Mouse (Mus musculus): ENCODE data around the gene Hhat.

DNA sequence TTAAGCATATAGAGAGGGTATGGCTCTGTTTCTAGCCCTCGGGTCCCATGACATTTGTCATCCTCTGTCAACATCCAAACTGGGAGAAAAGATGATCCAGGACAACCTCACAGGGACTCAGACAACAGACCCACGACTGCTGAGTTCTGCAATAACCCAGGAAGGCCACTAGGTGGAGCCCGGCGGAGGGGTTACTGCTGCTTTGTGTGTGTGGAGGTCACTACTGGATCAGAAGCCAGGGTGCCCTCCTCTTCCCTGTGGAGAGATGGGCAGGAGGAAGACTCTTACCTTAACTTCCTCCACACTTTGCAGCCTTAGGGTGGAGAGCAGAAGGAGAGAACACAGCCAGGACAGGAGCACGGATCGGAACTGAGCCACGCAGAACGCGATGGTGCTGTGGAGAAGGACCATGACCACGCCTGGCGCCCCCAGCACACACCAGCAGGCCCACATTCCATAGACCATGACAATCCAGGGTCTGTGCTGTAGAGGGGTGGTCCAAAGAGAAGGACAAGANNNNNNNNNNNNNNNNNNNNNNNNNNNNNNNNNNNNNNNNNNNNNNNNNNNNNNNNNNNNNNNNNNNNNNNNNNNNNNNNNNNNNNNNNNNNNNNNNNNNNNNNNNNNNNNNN lies 43.9 kb downstream of the Hhat start:
- peak; percentile 94 for TF ChIP-seq CTCF (IDR thresholded peaks at IDR 0.05; ENCODE audit: low read depth, low read length)
- TF ChIP-seq POLR2A (IDR thresholded peaks at IDR 0.05; ENCODE audit: borderline replicate concordance, low read depth, low read length): no peak

Data from bone marrow macrophage, adult 2 months (primary cell).